Mouse (Mus musculus) liver, embryonic 15.5 days (tissue): ENCODE data around the gene Kiss1r. TPM values are rescaled to one million over a fixed set of nuclear protein-coding genes. Genes with fewer than 3 reads are reported as not detected.

ENCODE experiments used
- ATAC-seq: fragments of 200-750 bp; cut with Nextera tagmentation; 2 replicates; pipeline ENCODE4 v1.8.0; 2017; ENCODE audit warnings: moderate number of reproducible peaks, mild to moderate bottlenecking, moderate library complexity; ENCODE audit not compliant: insufficient read depth
- H3K27ac ChIP-seq: fragments of 300-500 bp; sonication (generic); replicated peaks from 2 replicates; pipeline ENCODE4 v1.5.1; 2015; ENCODE audit warnings: mild to moderate bottlenecking, inconsistent platforms
- H3K27me3 ChIP-seq: fragments of 300-500 bp; sonication (generic); 2 replicates; pipeline ENCODE4 v1.6.1; 2015; ENCODE audit warnings: mild to moderate bottlenecking, inconsistent platforms
- H3K36me3 ChIP-seq: fragments of 300-500 bp; sonication (generic); replicated peaks from 2 replicates; pipeline ENCODE4 v1.6.1; 2015; ENCODE audit warnings: moderate library complexity, mild to moderate bottlenecking, inconsistent platforms
- H3K4me1 ChIP-seq: fragments of 300-500 bp; sonication (generic); replicated peaks from 2 replicates; pipeline ENCODE4 v1.6.1; 2015; ENCODE audit warnings: inconsistent platforms
- H3K4me2 ChIP-seq: fragments of 300-500 bp; sonication (generic); 2 replicates; pipeline ENCODE4 v1.6.1; 2015; ENCODE audit warnings: moderate library complexity, mild to moderate bottlenecking, inconsistent platforms
- H3K4me3 ChIP-seq: fragments of 300-500 bp; sonication (generic); replicated peaks from 2 replicates; pipeline ENCODE4 v1.5.1; 2015; ENCODE audit warnings: mild to moderate bottlenecking, inconsistent platforms
- H3K9ac ChIP-seq: fragments of 300-500 bp; sonication (generic); 2 replicates; pipeline ENCODE4 v1.6.1; 2015; ENCODE audit warnings: moderate library complexity, mild to moderate bottlenecking, inconsistent platforms
- H3K9me3 ChIP-seq: fragments of 300-500 bp; sonication (generic); replicated peaks from 2 replicates; pipeline ENCODE4 v1.6.1; 2016; ENCODE audit warnings: inconsistent platforms
- WGBS: fragments of 180-500 bp; shearing (Covaris S2); methylation state at CpG from one replicate; pipeline ENCODE4 v1.1.7; 2015; ENCODE audit warnings: mixed read lengths; ENCODE audit not compliant: insufficient replicate concordance; 5-methylcytosine and 5-hydroxymethylcytosine counted together
- polyA plus RNA-seq: library from polyadenylated mRNA; unstranded; fragments of >200 nt; fragmentation: Nextera tagmentation; extraction: Ambion mirVana; gene quantifications from 2 replicates; pipeline ENCODE4 v1.2.1, GENCODE M21; 2015

The Kiss1r gene
- polyA plus RNA-seq, 1 experiment from 2014 or later, result 0.32 TPM

GRCm38 (mm10) chr10:79933145-79933679 is 16.4 kb downstream of the Kiss1r start:
- Histone ChIP-seq H3K4me3 (no peak overlapping the region), H3K4me1 (peaks cover 98% of the 10 kb centered on the region), H3K27me3 (no peaks in the 10 kb centered on the region), H3K9me3 (no peaks in the 10 kb centered on the region), H3K36me3 (peaks cover 44% of the 10 kb centered on the region), H3K9ac (no peak overlapping the region), H3K27ac (0 out of 2 replicates have a peak overlapping the region, but pooled peaks have one; percentile 6), H3K4me2 (no peak overlapping the region)
- no peak for ATAC-seq
- WGBS, result 66% methylated on average over 9 of the region's 9 CpGs

- no peak overlapping the region for H3K4me3 ChIP-seq
- peaks cover 44% of the 10 kb centered on the region for H3K36me3 ChIP-seq
- no peak overlapping the region for H3K9ac ChIP-seq
- no peaks in the 10 kb centered on the region for H3K9me3 ChIP-seq
- H3K27me3 ChIP-seq, result no peaks in the 10 kb centered on the region
- 71% methylated on average over 6 of the region's 6 CpGs for WGBS
- ATAC-seq, result no peak
- peaks cover 100% of the 10 kb centered on the region for H3K4me1 ChIP-seq
- no peak overlapping the region for H3K27ac ChIP-seq
- H3K4me2 ChIP-seq, result peak overlapping the region; percentile 4; the same call in 1 of the 2 replicates
Observed at GRCm38 (mm10) chr10:79933861-79934260, 17.1 kb downstream of the Kiss1r start.

- no peak for ATAC-seq
- Histone ChIP-seq H3K4me2 (peak overlapping the region; percentile 4; the same call in 1 of the 2 replicates), H3K4me1 (peaks cover 99% of the 10 kb centered on the region), H3K27me3 (no peaks in the 10 kb centered on the region), H3K27ac (0 out of 2 replicates have a peak overlapping the region, but pooled peaks have one; percentile 38), H3K9ac (no peak overlapping the region), H3K9me3 (no peaks in the 10 kb centered on the region), H3K36me3 (peaks cover 44% of the 10 kb centered on the region), H3K4me3 (no peak overlapping the region)
- 58% methylated on average over 13 of the region's 13 CpGs for WGBS
Observed at GRCm38 (mm10) chr10:79934272-79934721, 17.5 kb downstream of the Kiss1r start.

GRCm38 (mm10) chr10:79934794-79935569 is 18.2 kb downstream of the Kiss1r start:
- Histone ChIP-seq H3K9me3 (no peaks in the 10 kb centered on the region), H3K4me1 (peaks cover 99% of the 10 kb centered on the region), H3K4me2 (no peak overlapping the region), H3K36me3 (peaks cover 44% of the 10 kb centered on the region), H3K27ac (no peak overlapping the region), H3K9ac (no peak overlapping the region), H3K4me3 (no peak overlapping the region), H3K27me3 (no peaks in the 10 kb centered on the region)
- WGBS, result 77% methylated on average over 16 of the region's 16 CpGs
- ATAC-seq, result no peak

GRCm38 (mm10) chr10:79936284-79936910 is 19.6 kb downstream of the Kiss1r start:
- Histone ChIP-seq H3K4me3 (no peak overlapping the region), H3K27ac (peak overlapping the region; percentile 78), H3K4me1 (peaks cover 98% of the 10 kb centered on the region), H3K4me2 (peak overlapping the region; percentile 58), H3K36me3 (peaks cover 35% of the 10 kb centered on the region), H3K27me3 (no peaks in the 10 kb centered on the region), H3K9ac (no peak overlapping the region), H3K9me3 (no peaks in the 10 kb centered on the region)
- no peak for ATAC-seq
- 57% methylated on average over 10 of the region's 10 CpGs for WGBS

GRCm38 (mm10) chr10:79936911-79937441 is 20.2 kb downstream of the Kiss1r start:
- Histone ChIP-seq H3K27me3 (no peaks in the 10 kb centered on the region), H3K9me3 (no peaks in the 10 kb centered on the region), H3K36me3 (peaks cover 33% of the 10 kb centered on the region), H3K4me2 (peak overlapping the region; percentile 58), H3K9ac (peak overlapping the region; percentile 39; the same call in 1 of the 2 replicates), H3K4me3 (peak overlapping the region; percentile 18; the same call in 1 of the 2 replicates), H3K4me1 (peaks cover 98% of the 10 kb centered on the region), H3K27ac (peak overlapping the region; percentile 78)
- 49% methylated on average over 27 of the region's 27 CpGs for WGBS
- ATAC-seq, result peak; percentile 40

- H3K4me1 ChIP-seq, result peaks cover 98% of the 10 kb centered on the region
- H3K4me3 ChIP-seq, result no peak overlapping the region
- no peak overlapping the region for H3K9ac ChIP-seq
- H3K4me2 ChIP-seq, result no peak overlapping the region; the same call in 1 of the 2 replicates
- 65% methylated on average over 11 of the region's 11 CpGs for WGBS
- no peaks in the 10 kb centered on the region for H3K9me3 ChIP-seq
- H3K27ac ChIP-seq, result peak overlapping the region; percentile 78
- H3K36me3 ChIP-seq, result peaks cover 24% of the 10 kb centered on the region; the same call in 1 of the 2 replicates
- ATAC-seq, result peak; percentile 58
- H3K27me3 ChIP-seq, result no peaks in the 10 kb centered on the region
Observed at GRCm38 (mm10) chr10:79937775-79938526, 21.2 kb downstream of the Kiss1r start.

- 15% methylated on average over 7 of the region's 7 CpGs for WGBS
- Histone ChIP-seq H3K9ac (no peak overlapping the region), H3K36me3 (peaks cover 9% of the 10 kb centered on the region; the same call in 1 of the 2 replicates), H3K4me3 (no peak overlapping the region), H3K27me3 (no peaks in the 10 kb centered on the region), H3K4me2 (peak overlapping the region; percentile 15), H3K9me3 (no peaks in the 10 kb centered on the region), H3K4me1 (peaks cover 98% of the 10 kb centered on the region), H3K27ac (0 out of 2 replicates have a peak overlapping the region, but pooled peaks have one; percentile 8)
- ATAC-seq, result no peak
Observed at GRCm38 (mm10) chr10:79940749-79941148, 24.0 kb downstream of the Kiss1r start.

GRCm38 (mm10) chr10:79942988-79943387 is 26.2 kb downstream of the Kiss1r start:
- peak overlapping the region; percentile 57; the same call in 1 of the 2 replicates for H3K27ac ChIP-seq
- no peak overlapping the region for H3K4me2 ChIP-seq
- no peak for ATAC-seq
- peaks cover 97% of the 10 kb centered on the region for H3K4me1 ChIP-seq
- 67% methylated on average over 1 of the region's 1 CpGs for WGBS
- no peak overlapping the region for H3K4me3 ChIP-seq
- no peaks in the 10 kb centered on the region for H3K9me3 ChIP-seq
- H3K36me3 ChIP-seq, result peaks cover 4% of the 10 kb centered on the region; the same call in 1 of the 2 replicates
- no peaks in the 10 kb centered on the region for H3K27me3 ChIP-seq
- no peak overlapping the region for H3K9ac ChIP-seq

- peaks cover 95% of the 10 kb centered on the region for H3K4me1 ChIP-seq
- H3K27ac ChIP-seq, result peak overlapping the region; percentile 57
- 44% methylated on average over 9 of the region's 9 CpGs for WGBS
- H3K9me3 ChIP-seq, result no peaks in the 10 kb centered on the region
- peaks cover 8% of the 10 kb centered on the region for H3K36me3 ChIP-seq
- no peak overlapping the region for H3K4me2 ChIP-seq
- ATAC-seq, result no peak
- H3K4me3 ChIP-seq, result no peak overlapping the region
- no peaks in the 10 kb centered on the region for H3K27me3 ChIP-seq
- no peak overlapping the region for H3K9ac ChIP-seq
Observed at GRCm38 (mm10) chr10:79943471-79943901, 26.7 kb downstream of the Kiss1r start.
